Mouse (Mus musculus): ENCODE measurements at regions not wholly inside any gene's neighbourhood (a gene's known extent, or its start where the extent isn't known, plus 50 kb on each side); places are given as distances from the start of the nearest gene placed in this dataset.

DNA sequence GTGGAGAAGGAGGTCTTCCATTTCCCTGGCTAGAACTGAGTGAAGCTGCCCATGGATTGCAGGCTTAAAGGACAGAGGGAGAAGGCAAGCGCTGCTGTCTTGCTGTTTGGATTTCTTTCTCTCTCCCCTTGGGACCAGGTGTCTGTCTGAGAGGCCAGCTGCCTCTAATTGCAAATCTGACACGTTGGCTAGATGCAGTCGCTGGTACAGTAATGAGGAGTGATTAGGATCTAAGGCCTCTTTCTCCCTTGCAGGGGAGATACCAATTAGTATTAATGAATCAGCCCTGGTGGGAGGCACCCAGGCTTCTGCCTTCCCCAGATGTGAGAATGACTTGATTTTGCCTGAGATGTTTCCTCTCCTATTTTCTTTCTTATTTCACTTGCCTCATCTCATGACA lies 100.1 kb upstream of the Lyplal1 start:
- TF ChIP-seq POLR2A (IDR thresholded peaks at IDR 0.05; ENCODE audit: extremely low read depth, insufficient read depth, low read length) (no peak), CTCF (IDR thresholded peaks at IDR 0.05; ENCODE audit: extremely low read depth, insufficient read depth, low read length) (no peak)
- no peaks in the 10 kb centered on the region for H3K4me1 ChIP-seq (ENCODE audit: control insufficient read depth, insufficient read depth, low read length)
- no peak overlapping the region for H3K4me3 ChIP-seq (ENCODE audit: insufficient read depth, low read length)
- H3K27ac ChIP-seq (ENCODE audit: insufficient read depth, low read length): no peak overlapping the region

GRCm38 (mm10) chr1:186204151-186204550 lies 87.0 kb upstream of the Lyplal1 start:
- no peaks in the 10 kb centered on the region for H3K4me1 ChIP-seq (ENCODE audit: control insufficient read depth, insufficient read depth, low read length)

GRCm38 (mm10) chr1:186202536-186202935 lies 85.4 kb upstream of the Lyplal1 start:
- Histone ChIP-seq H3K4me3 (ENCODE audit: insufficient read depth, low read length) (no peak overlapping the region), H3K4me1 (ENCODE audit: control insufficient read depth, insufficient read depth, low read length) (no peaks in the 10 kb centered on the region), H3K27ac (ENCODE audit: insufficient read depth, low read length) (no peak overlapping the region)
- TF ChIP-seq CTCF (IDR thresholded peaks at IDR 0.05; ENCODE audit: extremely low read depth, insufficient read depth, low read length) (no peak), POLR2A (IDR thresholded peaks at IDR 0.05; ENCODE audit: extremely low read depth, insufficient read depth, low read length) (no peak)

More at GRCm38 (mm10) chr1:186204151-186204550, 87.0 kb upstream of the Lyplal1 start:
- TF ChIP-seq CTCF (IDR thresholded peaks at IDR 0.05; ENCODE audit: extremely low read depth, insufficient read depth, low read length): no peak
- no peak for TF ChIP-seq POLR2A (IDR thresholded peaks at IDR 0.05; ENCODE audit: extremely low read depth, insufficient read depth, low read length)
- H3K4me3 ChIP-seq (ENCODE audit: insufficient read depth, low read length): no peak overlapping the region
- H3K27ac ChIP-seq (ENCODE audit: insufficient read depth, low read length): no peak overlapping the region

DNA sequence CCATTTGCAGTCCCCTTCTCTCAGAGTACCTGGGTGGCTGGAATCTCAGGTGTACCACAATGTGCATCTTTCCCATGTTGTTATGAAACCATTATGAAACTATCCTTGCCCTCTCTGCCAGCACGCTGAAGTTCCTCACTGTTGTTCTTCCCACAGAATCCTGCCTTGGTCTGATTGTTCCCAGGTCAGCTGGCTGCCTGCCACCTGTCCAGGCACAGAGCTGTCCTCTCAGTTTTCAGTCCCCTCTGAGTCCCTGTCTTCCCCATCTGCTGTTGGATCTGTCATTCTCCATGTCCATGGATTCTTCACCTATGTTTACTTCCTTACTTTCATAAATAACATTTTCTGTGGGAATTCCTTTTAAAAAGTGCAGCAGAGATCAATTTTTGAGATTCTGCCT lies 81.3 kb upstream of the Lyplal1 start:
- no peak overlapping the region for H3K4me3 ChIP-seq (ENCODE audit: insufficient read depth, low read length)
- no peaks in the 10 kb centered on the region for H3K4me1 ChIP-seq (ENCODE audit: control insufficient read depth, insufficient read depth, low read length)
- TF ChIP-seq CTCF (IDR thresholded peaks at IDR 0.05; ENCODE audit: extremely low read depth, insufficient read depth, low read length): no peak
- TF ChIP-seq POLR2A (IDR thresholded peaks at IDR 0.05; ENCODE audit: extremely low read depth, insufficient read depth, low read length): no peak
- no peak overlapping the region for H3K27ac ChIP-seq (ENCODE audit: insufficient read depth, low read length)

- Histone ChIP-seq H3K4me1 (ENCODE audit: control insufficient read depth, insufficient read depth, low read length) (no peaks in the 10 kb centered on the region), H3K27ac (ENCODE audit: insufficient read depth, low read length) (no peak overlapping the region), H3K4me3 (ENCODE audit: insufficient read depth, low read length) (no peak overlapping the region)
- TF ChIP-seq POLR2A (IDR thresholded peaks at IDR 0.05; ENCODE audit: extremely low read depth, insufficient read depth, low read length): no peak
- no peak for TF ChIP-seq CTCF (IDR thresholded peaks at IDR 0.05; ENCODE audit: extremely low read depth, insufficient read depth, low read length)
These were observed 79.9 kb upstream of the Lyplal1 start for GRCm38 (mm10) chr1:186197057-186197456.

DNA sequence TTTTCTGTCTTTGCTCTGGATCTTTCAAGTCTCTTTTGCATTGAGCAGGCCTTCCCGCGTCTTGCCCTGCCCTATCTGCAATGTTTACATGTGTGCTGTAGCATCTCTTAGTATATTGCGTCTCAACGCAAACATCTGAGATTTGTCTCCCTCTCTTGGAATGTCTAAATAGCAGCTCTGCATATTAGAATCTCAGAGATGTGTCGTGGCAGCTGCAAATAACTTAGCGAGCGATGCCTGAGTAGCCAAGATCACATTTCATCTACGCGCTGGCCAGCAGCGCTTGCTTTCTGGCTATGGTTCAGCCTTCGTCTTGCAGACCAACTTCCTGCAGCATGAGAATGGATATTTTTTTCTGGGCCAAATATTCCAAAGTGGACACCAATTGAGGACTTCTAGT lies 72.3 kb upstream of the Lyplal1 start:
- no peak overlapping the region for H3K4me3 ChIP-seq (ENCODE audit: insufficient read depth, low read length)
- H3K4me1 ChIP-seq (ENCODE audit: control insufficient read depth, insufficient read depth, low read length): no peaks in the 10 kb centered on the region
- H3K27ac ChIP-seq (ENCODE audit: insufficient read depth, low read length): no peak overlapping the region
- TF ChIP-seq CTCF (IDR thresholded peaks at IDR 0.05; ENCODE audit: extremely low read depth, insufficient read depth, low read length): no peak
- TF ChIP-seq POLR2A (IDR thresholded peaks at IDR 0.05; ENCODE audit: extremely low read depth, insufficient read depth, low read length): no peak

- Histone ChIP-seq H3K4me1 (ENCODE audit: control insufficient read depth, insufficient read depth, low read length) (no peaks in the 10 kb centered on the region), H3K4me3 (ENCODE audit: insufficient read depth, low read length) (no peak overlapping the region), H3K27ac (ENCODE audit: insufficient read depth, low read length) (no peak overlapping the region)
- no peak for TF ChIP-seq POLR2A (IDR thresholded peaks at IDR 0.05; ENCODE audit: extremely low read depth, insufficient read depth, low read length)
- no peak for TF ChIP-seq CTCF (IDR thresholded peaks at IDR 0.05; ENCODE audit: extremely low read depth, insufficient read depth, low read length)
These were observed 70.3 kb upstream of the Lyplal1 start for GRCm38 (mm10) chr1:186187372-186187771.

DNA sequence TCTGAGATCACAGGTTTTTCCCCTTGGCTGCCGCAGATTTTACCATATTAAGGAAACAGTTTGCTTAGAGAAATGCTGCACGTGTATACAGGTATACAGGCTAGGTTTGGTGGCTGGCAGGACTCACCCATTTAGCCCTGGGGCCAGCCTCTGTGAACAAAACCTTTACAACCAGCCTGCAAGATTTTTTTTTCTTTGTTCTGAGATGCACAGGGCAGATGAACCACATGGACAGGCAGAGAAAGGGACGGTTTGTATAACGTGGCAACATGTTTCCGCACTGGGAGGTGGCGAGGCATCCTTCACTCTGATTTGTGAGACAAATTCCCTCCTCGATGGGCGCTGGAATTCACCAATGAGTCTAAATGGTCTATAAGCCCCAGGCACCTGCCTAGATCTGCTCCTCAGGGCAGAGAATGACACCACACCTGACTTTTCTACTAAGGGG lies 66.1 kb upstream of the Lyplal1 start:
- TF ChIP-seq POLR2A (IDR thresholded peaks at IDR 0.05; ENCODE audit: extremely low read depth, insufficient read depth, low read length) (no peak), CTCF (IDR thresholded peaks at IDR 0.05; ENCODE audit: extremely low read depth, insufficient read depth, low read length) (no peak)
- no peaks in the 10 kb centered on the region for H3K4me1 ChIP-seq (ENCODE audit: control insufficient read depth, insufficient read depth, low read length)
- no peak overlapping the region for H3K27ac ChIP-seq (ENCODE audit: insufficient read depth, low read length)
- no peak overlapping the region for H3K4me3 ChIP-seq (ENCODE audit: insufficient read depth, low read length)

- TF ChIP-seq POLR2A (IDR thresholded peaks at IDR 0.05; ENCODE audit: extremely low read depth, insufficient read depth, low read length) (no peak), CTCF (IDR thresholded peaks at IDR 0.05; ENCODE audit: extremely low read depth, insufficient read depth, low read length) (peak; percentile 55)
- no peaks in the 10 kb centered on the region for H3K4me1 ChIP-seq (ENCODE audit: control insufficient read depth, insufficient read depth, low read length)
- no peak overlapping the region for H3K27ac ChIP-seq (ENCODE audit: insufficient read depth, low read length)
- peak overlapping the region; percentile 8; the same call in 1 of the 2 replicates for H3K4me3 ChIP-seq (ENCODE audit: insufficient read depth, low read length)
These were observed 65.5 kb upstream of the Lyplal1 start for GRCm38 (mm10) chr1:186182498-186183203.

GRCm38 (mm10) chr1:186177019-186177418 lies 59.9 kb upstream of the Lyplal1 start:
- no peak for TF ChIP-seq POLR2A (IDR thresholded peaks at IDR 0.05; ENCODE audit: extremely low read depth, insufficient read depth, low read length)
- H3K27ac ChIP-seq (ENCODE audit: insufficient read depth, low read length): no peak overlapping the region
- no peak overlapping the region for H3K4me3 ChIP-seq (ENCODE audit: insufficient read depth, low read length)
- H3K4me1 ChIP-seq (ENCODE audit: control insufficient read depth, insufficient read depth, low read length): no peaks in the 10 kb centered on the region

Measured in cortical plate, adult 2 months (tissue).